Mouse (Mus musculus): ENCODE measurements at regions not wholly inside any gene's neighbourhood (a gene's known extent, or its start where the extent isn't known, plus 50 kb on each side); places are given as distances from the start of the nearest gene placed in this dataset.

DNA sequence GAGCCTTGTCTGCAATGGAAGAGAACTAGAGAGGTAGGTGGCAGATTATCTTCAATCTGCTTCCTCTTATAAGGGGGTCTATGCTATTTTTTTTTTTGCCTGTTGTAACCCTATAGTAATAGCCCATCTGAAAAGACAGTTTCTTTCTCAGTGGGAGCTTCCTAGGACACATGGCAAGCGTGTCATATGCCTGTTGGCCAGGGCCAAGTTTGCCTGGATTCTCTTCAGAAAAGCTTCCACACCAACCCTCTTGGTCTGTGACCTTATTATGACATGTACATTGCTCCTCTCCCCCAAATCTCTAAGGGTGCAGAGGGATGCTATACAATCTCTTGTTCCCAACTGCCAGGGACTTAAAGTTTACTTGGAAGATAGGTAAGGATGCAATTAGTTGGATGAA, 174.8 kb downstream of the Brinp2 start:
- no peak for TF ChIP-seq POLR2A (IDR thresholded peaks at IDR 0.05; ENCODE audit: low read depth, low read length)
- no peak for TF ChIP-seq CTCF (IDR thresholded peaks at IDR 0.05; ENCODE audit: extremely low read depth, insufficient read length, insufficient replicate concordance, low read depth, low read length)

Measured in small intestine, adult 2 months (tissue).